Mouse (Mus musculus): ENCODE data around the gene Soga1. TPM values are rescaled to one million over a fixed set of nuclear protein-coding genes. Genes with fewer than 3 reads are reported as not detected.

Soga1 gene
- polyA plus RNA-seq, 1 experiment from 2014 or later, result 6.0 TPM

DNA sequence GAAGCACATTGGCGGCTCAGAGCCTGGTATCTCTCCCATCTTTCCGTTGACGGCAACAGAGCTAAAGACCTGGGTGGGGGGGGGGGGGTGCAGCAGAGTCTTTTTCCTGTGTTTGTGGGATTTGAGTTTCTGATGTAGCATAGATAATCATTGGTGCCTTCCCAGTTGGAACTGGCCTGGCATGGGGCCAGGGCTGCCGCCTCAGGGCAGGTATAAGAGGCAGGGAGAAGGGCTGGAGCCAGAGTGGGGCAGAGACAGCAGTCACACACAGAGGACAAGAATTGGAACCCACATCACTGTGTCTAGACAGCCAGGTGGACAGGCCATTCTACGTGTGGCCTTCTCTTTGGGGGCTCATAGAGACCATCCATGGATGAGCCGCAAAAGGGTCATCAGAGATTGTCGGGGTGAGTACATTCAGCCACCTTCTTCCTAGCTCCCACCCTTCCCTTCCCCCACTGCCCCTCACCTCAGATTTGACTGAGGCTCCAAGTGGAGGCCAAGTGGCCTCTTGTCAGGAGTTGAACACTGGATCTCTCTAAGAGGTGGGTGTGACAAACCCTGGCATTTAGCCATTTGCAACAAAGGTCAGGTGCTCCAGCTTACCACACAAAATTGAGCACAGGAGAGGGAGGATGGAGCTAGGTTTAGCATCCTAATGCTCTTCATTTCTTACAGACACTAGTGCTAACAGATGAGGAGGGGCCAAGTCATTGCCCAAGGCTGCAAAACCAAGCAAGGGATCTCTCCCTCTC, 6.0 kb upstream of the Soga1 start:
- WGBS, result 96% methylated on average over 7 of the region's 7 CpGs
- no peak for ATAC-seq (ENCODE audit: low FRiP score)
- H3K9me3 ChIP-seq (ENCODE audit: control insufficient read depth, low read length), result no peaks in the 10 kb centered on the region
- no peak overlapping the region for H3K4me3 ChIP-seq (ENCODE audit: low read depth, low read length)
- H3K27ac ChIP-seq (ENCODE audit: low read depth, low read length), result no peak overlapping the region
- peaks cover 3% of the 10 kb centered on the region; the same call in 1 of the 2 replicates for H3K4me1 ChIP-seq (ENCODE audit: control insufficient read depth, insufficient read depth, low read length)
- H3K9ac ChIP-seq (ENCODE audit: low read length), result no peak overlapping the region
- no peak overlapping the region for H3K4me2 ChIP-seq
- no peaks in the 10 kb centered on the region for H3K36me3 ChIP-seq (ENCODE audit: control insufficient read depth, insufficient read depth, low read length)
- H3K27me3 ChIP-seq (ENCODE audit: control insufficient read depth, insufficient read depth, low read length), result no peaks in the 10 kb centered on the region
- DNase-seq (ENCODE audit: low spot score, missing footprints), result no peak

DNA sequence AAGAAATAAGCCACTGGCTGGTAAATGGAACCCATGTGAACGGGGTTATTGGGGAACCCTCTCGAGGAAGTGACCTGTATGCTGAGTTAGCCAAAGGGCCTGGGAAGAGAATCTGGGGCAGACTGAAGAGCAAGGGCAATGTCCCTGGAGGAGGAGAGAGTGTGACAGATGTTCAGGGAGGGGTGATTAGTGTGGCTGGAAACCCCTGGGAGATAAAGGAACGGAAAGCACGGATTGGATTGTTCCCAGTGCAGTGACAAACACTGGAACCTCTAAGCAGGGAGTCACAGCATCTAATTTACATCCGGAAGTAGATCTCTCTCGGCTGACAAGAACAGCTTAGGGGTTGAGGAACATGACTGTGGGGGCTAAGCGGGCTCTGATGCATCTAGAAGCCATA, 2.9 kb upstream of the Soga1 start:
- no peak for DNase-seq (ENCODE audit: low spot score, missing footprints)
- no peak for ATAC-seq (ENCODE audit: low FRiP score)
- H3K27me3 ChIP-seq (ENCODE audit: control insufficient read depth, insufficient read depth, low read length), result no peaks in the 10 kb centered on the region
- H3K4me2 ChIP-seq, result no peak overlapping the region; the same call in 1 of the 2 replicates
- H3K9me3 ChIP-seq (ENCODE audit: control insufficient read depth, low read length), result no peaks in the 10 kb centered on the region
- H3K9ac ChIP-seq (ENCODE audit: low read length), result no peak overlapping the region
- H3K36me3 ChIP-seq (ENCODE audit: control insufficient read depth, insufficient read depth, low read length), result no peaks in the 10 kb centered on the region; the same call in 1 of the 2 replicates
- H3K4me1 ChIP-seq (ENCODE audit: control insufficient read depth, insufficient read depth, low read length), result peaks cover 14% of the 10 kb centered on the region
- WGBS, result 27% methylated on average over 7 of the region's 7 CpGs
- H3K27ac ChIP-seq (ENCODE audit: low read depth, low read length), result no peak overlapping the region
- H3K4me3 ChIP-seq (ENCODE audit: low read depth, low read length), result no peak overlapping the region

DNA sequence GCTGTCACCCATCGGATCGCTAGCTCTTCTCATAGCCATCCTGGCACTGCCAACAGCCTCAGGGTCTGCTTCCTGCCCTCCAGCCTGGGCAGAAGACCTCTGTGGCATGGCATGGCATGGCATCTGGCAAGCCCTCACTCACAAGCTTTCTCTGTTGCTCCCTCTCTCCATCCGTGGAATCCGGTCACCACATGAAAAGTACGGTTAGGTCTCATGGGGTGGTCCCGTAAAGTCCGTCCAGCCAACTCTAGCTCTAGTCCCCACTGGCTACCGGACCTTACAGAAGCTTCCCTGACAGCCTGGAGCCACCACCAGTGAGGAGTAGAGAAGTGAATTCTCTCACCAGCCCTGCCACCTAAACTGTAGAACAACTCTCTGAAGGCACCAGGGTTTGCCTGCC, 2.3 kb upstream of the Soga1 start:
- Histone ChIP-seq H3K4me2 (no peak overlapping the region), H3K27me3 (ENCODE audit: control insufficient read depth, insufficient read depth, low read length) (no peaks in the 10 kb centered on the region), H3K4me3 (ENCODE audit: low read depth, low read length) (no peak overlapping the region), H3K36me3 (ENCODE audit: control insufficient read depth, insufficient read depth, low read length) (no peaks in the 10 kb centered on the region; the same call in 1 of the 2 replicates), H3K4me1 (ENCODE audit: control insufficient read depth, insufficient read depth, low read length) (peaks cover 20% of the 10 kb centered on the region), H3K9me3 (ENCODE audit: control insufficient read depth, low read length) (no peaks in the 10 kb centered on the region), H3K9ac (ENCODE audit: low read length) (no peak overlapping the region), H3K27ac (ENCODE audit: low read depth, low read length) (no peak overlapping the region)
- DNase-seq (ENCODE audit: low spot score, missing footprints), result no peak
- 91% methylated on average over 8 of the region's 8 CpGs for WGBS
- ATAC-seq (ENCODE audit: low FRiP score), result no peak

DNA sequence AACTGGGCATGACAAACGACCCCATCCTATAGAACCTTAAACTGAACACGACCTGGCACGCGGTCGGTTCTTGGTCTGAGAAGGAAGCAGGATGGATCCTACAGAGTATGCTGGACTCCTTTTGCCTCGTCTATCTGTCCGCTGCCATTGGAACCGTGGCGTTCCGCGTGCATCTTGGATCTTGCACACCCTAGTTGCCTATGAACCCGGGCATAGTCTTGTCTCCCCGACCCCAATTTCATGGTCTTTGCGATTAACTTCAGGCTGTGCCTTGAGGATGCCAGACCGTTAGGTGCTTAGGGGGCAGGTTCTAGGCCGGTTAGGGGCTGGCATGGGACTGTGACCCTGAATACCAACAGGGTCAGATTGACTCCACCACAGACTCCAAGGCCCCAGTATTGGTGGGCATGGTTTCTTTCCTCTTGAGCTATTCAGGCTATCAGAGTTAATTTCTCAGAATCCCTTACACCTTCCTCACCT, 687 bp upstream of the Soga1 start:
- DNase-seq (ENCODE audit: low spot score, missing footprints) (peak; percentile 97), ATAC-seq (ENCODE audit: low FRiP score) (peak; percentile 6)
- Histone ChIP-seq H3K9me3 (ENCODE audit: control insufficient read depth, low read length) (no peaks in the 10 kb centered on the region), H3K4me2 (peak overlapping the region; percentile 94), H3K4me1 (ENCODE audit: control insufficient read depth, insufficient read depth, low read length) (peaks cover 32% of the 10 kb centered on the region), H3K9ac (ENCODE audit: low read length) (peak overlapping the region; percentile 98), H3K4me3 (ENCODE audit: low read depth, low read length) (peak overlapping the region; percentile 94), H3K27me3 (ENCODE audit: control insufficient read depth, insufficient read depth, low read length) (no peaks in the 10 kb centered on the region), H3K27ac (ENCODE audit: low read depth, low read length) (peak overlapping the region; percentile 91), H3K36me3 (ENCODE audit: control insufficient read depth, insufficient read depth, low read length) (no peaks in the 10 kb centered on the region; the same call in 1 of the 2 replicates)
- 8% methylated on average over 16 of the region's 16 CpGs for WGBS

DNA sequence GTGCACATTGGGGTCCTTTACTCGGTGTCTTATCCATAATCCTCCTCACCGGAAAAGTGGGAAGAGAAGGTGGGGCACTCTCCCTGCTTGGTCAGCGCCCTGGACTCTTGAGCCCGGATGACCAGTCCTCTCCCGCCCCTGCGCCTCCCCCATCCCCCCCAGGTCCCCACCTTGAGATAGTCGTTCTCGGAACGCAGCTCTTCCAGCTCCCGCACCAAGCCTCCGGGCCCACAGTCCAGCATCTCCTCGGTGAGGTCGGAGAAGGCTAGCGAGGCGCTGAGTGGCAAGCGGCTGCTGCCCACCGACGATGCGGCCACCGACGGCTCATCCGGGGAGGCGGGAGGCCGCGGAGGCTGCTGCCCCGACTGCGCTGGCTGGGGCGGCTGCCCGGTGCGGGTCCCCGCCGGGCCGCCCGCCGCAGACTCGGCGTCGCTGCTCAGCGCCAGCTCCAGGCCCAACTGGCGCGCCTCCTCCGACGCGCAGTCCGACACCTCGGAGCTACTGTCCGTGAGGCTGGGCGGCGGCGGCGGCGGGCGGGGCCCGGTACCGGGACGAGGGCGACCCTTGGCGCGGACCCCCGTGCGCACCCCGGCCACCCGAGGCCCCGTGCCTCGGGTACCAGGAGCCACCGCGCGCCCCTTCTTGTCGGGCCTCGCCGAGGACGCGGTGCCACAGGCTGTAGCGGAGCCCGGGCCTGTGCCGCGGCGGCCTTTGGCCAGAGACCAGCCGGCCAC, 828 bp downstream of the Soga1 start:
- ATAC-seq (ENCODE audit: low FRiP score) (peak; percentile 40), DNase-seq (ENCODE audit: low spot score, missing footprints) (no peak)
- WGBS, result under 1% methylated on average over 62 of the region's 79 CpGs
- H3K4me3 ChIP-seq (ENCODE audit: low read depth, low read length), result peak overlapping the region; percentile 94
- peak overlapping the region; percentile 91 for H3K27ac ChIP-seq (ENCODE audit: low read depth, low read length)
- H3K9ac ChIP-seq (ENCODE audit: low read length), result peak overlapping the region; percentile 98
- H3K36me3 ChIP-seq (ENCODE audit: control insufficient read depth, insufficient read depth, low read length), result peaks cover 2% of the 10 kb centered on the region; the same call in 1 of the 2 replicates
- peaks cover 38% of the 10 kb centered on the region for H3K4me1 ChIP-seq (ENCODE audit: control insufficient read depth, insufficient read depth, low read length)
- H3K4me2 ChIP-seq, result peak overlapping the region; percentile 94
- no peaks in the 10 kb centered on the region for H3K27me3 ChIP-seq (ENCODE audit: control insufficient read depth, insufficient read depth, low read length)
- no peaks in the 10 kb centered on the region for H3K9me3 ChIP-seq (ENCODE audit: control insufficient read depth, low read length)

DNA sequence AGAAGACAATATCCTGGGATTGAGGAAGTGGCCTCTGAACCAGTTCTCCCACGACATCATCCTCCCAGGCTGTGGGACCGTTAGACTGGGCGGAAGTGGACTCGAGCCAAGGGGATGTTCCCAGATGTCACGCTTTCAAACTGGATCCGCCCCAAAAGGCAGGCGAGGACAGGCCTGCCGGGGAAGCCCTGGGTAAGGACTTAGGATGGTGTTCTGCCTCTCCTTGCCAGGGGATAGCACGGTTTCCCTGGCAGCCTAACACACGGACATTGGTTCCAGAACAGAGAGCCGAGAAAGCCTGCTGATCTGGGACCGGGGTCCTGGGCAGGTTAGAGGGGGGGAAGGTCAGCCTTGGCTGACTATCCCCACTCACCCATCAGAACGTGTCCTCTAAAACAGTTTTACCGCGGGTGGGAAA, 1.4 kb downstream of the Soga1 start:
- Histone ChIP-seq H3K27me3 (ENCODE audit: control insufficient read depth, insufficient read depth, low read length) (no peaks in the 10 kb centered on the region), H3K4me1 (ENCODE audit: control insufficient read depth, insufficient read depth, low read length) (peaks cover 42% of the 10 kb centered on the region), H3K9me3 (ENCODE audit: control insufficient read depth, low read length) (no peaks in the 10 kb centered on the region), H3K36me3 (ENCODE audit: control insufficient read depth, insufficient read depth, low read length) (peaks cover 2% of the 10 kb centered on the region; the same call in 1 of the 2 replicates), H3K4me3 (ENCODE audit: low read depth, low read length) (peak overlapping the region; percentile 94), H3K27ac (ENCODE audit: low read depth, low read length) (0 out of 2 replicates have a peak overlapping the region, but pooled peaks have one; percentile 35), H3K9ac (ENCODE audit: low read length) (peak overlapping the region; percentile 98), H3K4me2 (peak overlapping the region; percentile 94)
- DNase-seq (ENCODE audit: low spot score, missing footprints) (peak; percentile 95), ATAC-seq (ENCODE audit: low FRiP score) (no peak)
- 1% methylated on average over 15 of the region's 15 CpGs for whole genome bisulfite sequencing

DNA sequence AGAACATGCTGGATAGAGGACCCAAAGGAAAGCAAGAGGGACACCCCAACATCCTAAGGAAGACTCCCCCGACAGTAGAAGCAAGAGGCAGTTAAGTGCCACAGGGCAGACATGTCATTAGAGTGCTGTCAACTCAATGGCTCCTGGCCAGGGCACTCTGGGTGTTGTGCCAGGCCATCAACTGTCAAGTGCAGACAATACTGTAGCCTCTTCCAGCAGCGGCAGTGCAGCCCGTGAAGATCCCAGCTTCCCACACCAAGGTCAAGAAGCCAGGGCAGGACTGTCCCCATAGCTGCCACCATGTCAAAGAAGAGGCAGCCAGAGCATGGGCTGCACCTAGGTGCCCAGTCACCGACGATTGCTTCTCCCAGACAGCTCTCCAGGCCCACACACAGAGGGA, 1.9 kb downstream of the Soga1 start:
- no peaks in the 10 kb centered on the region for H3K27me3 ChIP-seq (ENCODE audit: control insufficient read depth, insufficient read depth, low read length)
- no peak overlapping the region for H3K27ac ChIP-seq (ENCODE audit: low read depth, low read length)
- peak overlapping the region; percentile 94 for H3K4me2 ChIP-seq
- H3K36me3 ChIP-seq (ENCODE audit: control insufficient read depth, insufficient read depth, low read length), result peaks cover 2% of the 10 kb centered on the region; the same call in 1 of the 2 replicates
- H3K4me3 ChIP-seq (ENCODE audit: low read depth, low read length), result peak overlapping the region; percentile 94
- peaks cover 46% of the 10 kb centered on the region for H3K4me1 ChIP-seq (ENCODE audit: control insufficient read depth, insufficient read depth, low read length)
- DNase-seq (ENCODE audit: low spot score, missing footprints) (no peak), ATAC-seq (ENCODE audit: low FRiP score) (no peak)
- no peaks in the 10 kb centered on the region for H3K9me3 ChIP-seq (ENCODE audit: control insufficient read depth, low read length)
- H3K9ac ChIP-seq (ENCODE audit: low read length), result peak overlapping the region; percentile 98
- WGBS, result 39% methylated on average over 5 of the region's 5 CpGs

DNA sequence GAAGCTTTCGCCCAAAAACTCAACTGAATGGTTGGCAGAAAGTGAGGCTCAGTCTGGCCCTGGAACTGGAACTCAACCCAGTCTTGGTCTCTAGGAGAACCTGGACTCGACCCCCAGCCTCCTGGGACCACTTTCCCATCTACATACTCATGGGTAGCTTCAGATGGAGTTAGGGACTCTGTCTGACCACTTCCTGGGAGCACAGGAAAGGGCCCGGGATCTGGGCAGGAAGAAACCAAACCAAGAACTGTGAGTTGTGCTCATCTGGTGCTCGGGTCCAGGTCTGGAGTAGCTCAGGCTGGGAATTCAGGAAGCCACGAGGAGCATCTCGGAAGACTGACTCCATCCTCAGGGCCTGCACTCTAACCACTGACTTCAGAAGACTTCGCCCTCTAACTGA, 2.5 kb downstream of the Soga1 start:
- Histone ChIP-seq H3K36me3 (ENCODE audit: control insufficient read depth, insufficient read depth, low read length) (peaks cover 2% of the 10 kb centered on the region; the same call in 1 of the 2 replicates), H3K4me3 (ENCODE audit: low read depth, low read length) (peak overlapping the region; percentile 94), H3K4me1 (ENCODE audit: control insufficient read depth, insufficient read depth, low read length) (peaks cover 46% of the 10 kb centered on the region), H3K9me3 (ENCODE audit: control insufficient read depth, low read length) (no peaks in the 10 kb centered on the region), H3K9ac (ENCODE audit: low read length) (no peak overlapping the region), H3K27me3 (ENCODE audit: control insufficient read depth, insufficient read depth, low read length) (no peaks in the 10 kb centered on the region), H3K27ac (ENCODE audit: low read depth, low read length) (no peak overlapping the region), H3K4me2 (peak overlapping the region; percentile 94)
- 85% methylated on average over 7 of the region's 7 CpGs for WGBS
- no peak for DNase-seq (ENCODE audit: low spot score, missing footprints)
- ATAC-seq (ENCODE audit: low FRiP score), result no peak

DNA sequence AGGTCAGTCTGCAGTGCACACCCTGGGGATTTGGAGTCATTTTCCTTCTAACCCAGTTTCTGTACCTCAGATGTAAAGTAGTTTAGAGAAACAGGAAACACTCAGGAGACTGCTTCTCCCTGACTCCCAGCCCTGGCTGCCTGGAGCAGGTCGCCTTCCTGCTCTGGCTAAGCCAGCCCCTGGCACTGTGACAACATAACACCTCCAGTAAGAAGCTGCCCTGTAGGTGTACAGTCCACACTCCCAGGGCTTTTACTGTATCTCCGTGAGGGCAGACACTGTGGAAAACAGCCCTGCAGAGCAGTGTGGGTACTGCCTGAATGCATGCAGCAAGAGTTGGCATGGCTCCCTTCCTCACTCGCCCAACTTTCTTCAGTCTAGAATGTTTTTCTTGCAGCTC, 3.4 kb downstream of the Soga1 start:
- H3K9me3 ChIP-seq (ENCODE audit: control insufficient read depth, low read length), result no peaks in the 10 kb centered on the region
- no peak overlapping the region for H3K9ac ChIP-seq (ENCODE audit: low read length)
- peak overlapping the region; percentile 94; the same call in 1 of the 2 replicates for H3K4me2 ChIP-seq
- ATAC-seq (ENCODE audit: low FRiP score) (no peak), DNase-seq (ENCODE audit: low spot score, missing footprints) (no peak)
- no peak overlapping the region for H3K4me3 ChIP-seq (ENCODE audit: low read depth, low read length)
- 78% methylated on average over 3 of the region's 3 CpGs for WGBS
- no peaks in the 10 kb centered on the region for H3K27me3 ChIP-seq (ENCODE audit: control insufficient read depth, insufficient read depth, low read length)
- H3K27ac ChIP-seq (ENCODE audit: low read depth, low read length), result no peak overlapping the region
- H3K4me1 ChIP-seq (ENCODE audit: control insufficient read depth, insufficient read depth, low read length), result peaks cover 50% of the 10 kb centered on the region
- H3K36me3 ChIP-seq (ENCODE audit: control insufficient read depth, insufficient read depth, low read length), result peaks cover 2% of the 10 kb centered on the region; the same call in 1 of the 2 replicates
